Mouse (Mus musculus): ENCODE data around the gene Setx.

Gene Setx

DNA sequence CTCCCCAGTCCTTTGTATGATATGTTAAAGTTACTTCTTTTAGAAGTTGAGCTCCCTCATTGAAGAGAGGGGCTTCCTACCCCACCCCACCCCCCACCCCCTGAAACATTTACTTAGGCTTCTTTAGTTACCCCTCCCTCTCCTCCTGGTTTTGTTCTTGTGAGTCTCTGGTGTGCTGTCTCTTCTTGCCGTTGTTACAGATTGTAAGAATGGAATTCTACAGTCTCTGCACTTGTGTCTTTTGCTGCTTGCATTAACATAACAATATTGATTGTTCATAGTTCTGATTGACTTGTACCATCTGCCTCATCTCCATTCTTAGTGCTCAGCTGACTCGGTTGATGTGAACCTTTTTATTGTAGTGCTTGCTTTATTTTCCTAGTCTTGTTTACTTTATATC, 28.0 kb downstream of the Setx start:
- no peak for DNase-seq (ENCODE audit: low spot score)

DNA sequence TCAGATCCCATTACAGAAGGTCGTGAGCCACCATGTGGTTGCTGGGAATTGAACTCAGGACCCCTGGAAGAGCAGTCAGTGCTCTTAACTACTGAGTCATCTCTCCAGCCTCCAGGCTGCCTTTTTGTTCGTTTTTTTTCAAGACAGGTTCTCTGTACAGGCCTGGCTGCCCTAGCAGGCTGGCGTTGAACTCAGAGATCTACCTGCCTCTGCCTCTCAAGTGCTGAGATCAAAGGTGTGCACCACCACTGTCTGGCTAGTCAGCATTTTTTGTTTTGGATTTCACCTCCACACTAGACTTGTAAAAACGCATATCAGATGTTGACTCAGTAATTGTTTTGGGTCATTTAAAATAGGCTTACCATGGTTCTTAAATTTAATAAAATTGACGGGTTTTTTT, 44.1 kb downstream of the Setx start:
- DNase-seq (ENCODE audit: low spot score) = no peak

DNA sequence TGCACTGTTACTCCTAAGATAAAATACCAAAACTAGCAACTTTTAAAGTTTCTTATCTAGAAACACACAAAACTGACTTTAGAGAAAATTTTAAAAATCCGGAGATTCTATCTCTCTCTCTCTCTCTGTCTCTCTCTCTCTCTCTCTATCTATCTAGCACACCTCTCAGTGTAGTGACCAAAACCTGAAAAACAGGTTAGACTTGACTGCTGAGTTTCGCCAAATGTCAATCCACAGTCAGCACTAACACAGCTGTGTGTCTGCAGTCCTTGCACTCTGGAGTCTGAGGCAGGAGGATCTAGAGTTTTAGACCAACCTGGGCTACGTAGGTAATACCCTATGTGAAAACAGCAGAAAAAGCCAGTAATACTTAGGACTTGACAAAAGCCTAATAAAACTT, 50.9 kb downstream of the Setx start:
- DNase-seq (ENCODE audit: low spot score) = no peak

DNA sequence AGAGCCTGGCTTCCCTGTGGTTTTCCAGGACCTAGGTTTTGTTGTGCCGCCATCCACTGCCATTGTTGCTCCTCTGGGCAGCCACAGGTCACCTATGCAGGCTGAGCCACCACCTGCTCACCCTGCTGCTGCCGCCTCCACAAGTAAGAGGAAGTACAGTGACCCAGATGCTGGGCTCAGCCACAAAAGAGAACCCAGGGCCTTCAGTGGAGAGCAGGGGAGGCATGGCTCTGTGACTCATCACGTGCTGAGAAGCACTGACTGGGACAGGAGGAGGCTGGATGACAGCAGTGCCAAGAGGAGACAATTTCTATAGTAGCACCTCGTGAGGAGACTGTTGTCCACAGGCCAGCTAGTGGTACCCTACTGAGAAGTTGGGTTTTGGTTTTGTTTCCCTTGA, 55.8 kb downstream of the Setx start:
- no peak for DNase-seq (ENCODE audit: low spot score)

DNA sequence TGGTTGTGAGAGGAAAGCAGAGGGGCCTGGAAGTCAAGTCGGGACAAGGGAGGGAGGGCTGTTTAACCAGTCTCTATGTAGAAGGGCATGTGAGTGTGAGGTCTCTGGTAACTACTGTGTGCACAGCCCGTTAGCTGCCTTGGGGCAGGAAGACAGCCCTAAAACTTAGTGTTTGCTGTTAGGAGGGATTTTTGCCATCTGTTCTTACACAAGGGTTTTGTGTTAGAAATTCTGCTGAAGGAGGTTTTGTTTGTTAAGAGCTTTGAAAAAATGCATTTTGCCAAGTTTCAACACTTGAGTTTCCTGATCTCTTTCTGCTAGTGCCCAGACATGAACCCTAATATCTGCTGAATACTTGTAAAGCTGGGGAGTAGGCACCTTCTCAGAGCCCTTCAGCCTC, 57.1 kb downstream of the Setx start:
- no peak for DNase-seq (ENCODE audit: low spot score)

DNA sequence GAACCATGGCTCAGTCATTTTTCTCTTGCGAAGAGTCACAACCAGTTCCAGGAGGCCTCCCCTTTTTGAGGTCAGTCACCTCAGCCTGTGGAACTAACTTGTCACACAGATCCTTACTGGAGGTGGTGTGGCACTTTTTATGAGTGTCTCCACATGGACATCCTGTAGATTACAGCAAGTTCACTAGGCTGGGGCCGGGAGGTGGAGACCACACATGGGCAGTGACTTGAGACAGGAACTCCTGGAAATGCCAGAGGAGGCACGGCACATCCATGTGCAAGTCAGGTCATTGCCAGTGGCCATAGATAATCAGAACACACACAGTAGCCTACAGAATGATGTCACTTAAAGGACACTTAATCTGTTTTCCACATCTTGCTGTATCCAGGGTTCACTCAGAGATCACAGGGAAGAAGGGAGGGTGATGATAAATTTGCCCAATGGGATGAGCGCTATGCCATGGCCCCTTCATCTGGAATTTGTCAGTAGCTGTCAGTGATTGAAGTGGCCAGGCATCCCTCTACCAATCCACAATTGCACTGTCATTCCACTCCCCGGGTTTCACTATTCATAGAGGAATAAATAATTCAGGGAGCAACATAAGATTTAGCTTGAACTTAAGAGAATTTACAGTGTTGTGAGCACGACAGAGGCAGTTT, 59.4 kb downstream of the Setx start:
- DNase-seq (ENCODE audit: low spot score) = no peak

DNA sequence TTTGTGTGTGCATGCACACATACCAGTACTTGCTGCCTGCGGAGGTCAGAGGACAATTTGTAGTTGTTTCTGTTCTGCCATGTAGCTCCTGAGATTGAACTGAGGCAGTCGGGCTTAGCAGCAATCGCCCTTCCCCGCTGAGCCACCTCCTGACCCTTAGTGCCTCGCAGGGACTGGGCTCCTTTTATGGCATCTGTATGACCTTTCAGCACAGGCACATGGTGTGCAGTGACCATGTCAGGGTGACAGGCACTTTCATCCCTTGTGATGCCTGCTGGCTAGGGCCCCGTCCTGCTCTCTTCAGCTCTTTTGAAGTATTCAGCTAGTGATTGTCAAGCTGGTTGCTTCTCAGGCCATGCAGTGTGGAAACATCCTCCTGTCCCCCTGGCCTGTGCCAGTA, 62.2 kb downstream of the Setx start:
- DNase-seq (ENCODE audit: low spot score) = peak; percentile 54

DNA sequence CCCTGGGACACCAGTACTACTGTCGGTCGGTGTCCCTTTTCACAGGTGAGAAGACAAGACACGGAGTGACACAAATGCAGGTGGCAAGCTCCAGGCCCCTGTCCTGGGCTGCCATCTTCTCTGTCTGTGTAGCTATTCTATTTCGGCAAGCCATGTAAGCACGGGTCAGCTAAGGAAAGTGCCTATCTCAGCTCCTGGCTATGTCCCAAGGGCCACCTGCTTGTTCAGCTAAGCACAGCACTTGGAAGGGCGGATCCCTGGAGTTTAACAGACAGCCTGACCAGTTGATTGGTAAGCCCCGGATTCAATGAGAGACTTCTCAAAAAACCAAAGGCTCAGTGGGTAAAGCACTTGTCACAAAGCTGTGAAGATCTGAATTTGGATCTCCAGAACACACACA, 66.4 kb downstream of the Setx start:
- DNase-seq (ENCODE audit: low spot score) = no peak

DNA sequence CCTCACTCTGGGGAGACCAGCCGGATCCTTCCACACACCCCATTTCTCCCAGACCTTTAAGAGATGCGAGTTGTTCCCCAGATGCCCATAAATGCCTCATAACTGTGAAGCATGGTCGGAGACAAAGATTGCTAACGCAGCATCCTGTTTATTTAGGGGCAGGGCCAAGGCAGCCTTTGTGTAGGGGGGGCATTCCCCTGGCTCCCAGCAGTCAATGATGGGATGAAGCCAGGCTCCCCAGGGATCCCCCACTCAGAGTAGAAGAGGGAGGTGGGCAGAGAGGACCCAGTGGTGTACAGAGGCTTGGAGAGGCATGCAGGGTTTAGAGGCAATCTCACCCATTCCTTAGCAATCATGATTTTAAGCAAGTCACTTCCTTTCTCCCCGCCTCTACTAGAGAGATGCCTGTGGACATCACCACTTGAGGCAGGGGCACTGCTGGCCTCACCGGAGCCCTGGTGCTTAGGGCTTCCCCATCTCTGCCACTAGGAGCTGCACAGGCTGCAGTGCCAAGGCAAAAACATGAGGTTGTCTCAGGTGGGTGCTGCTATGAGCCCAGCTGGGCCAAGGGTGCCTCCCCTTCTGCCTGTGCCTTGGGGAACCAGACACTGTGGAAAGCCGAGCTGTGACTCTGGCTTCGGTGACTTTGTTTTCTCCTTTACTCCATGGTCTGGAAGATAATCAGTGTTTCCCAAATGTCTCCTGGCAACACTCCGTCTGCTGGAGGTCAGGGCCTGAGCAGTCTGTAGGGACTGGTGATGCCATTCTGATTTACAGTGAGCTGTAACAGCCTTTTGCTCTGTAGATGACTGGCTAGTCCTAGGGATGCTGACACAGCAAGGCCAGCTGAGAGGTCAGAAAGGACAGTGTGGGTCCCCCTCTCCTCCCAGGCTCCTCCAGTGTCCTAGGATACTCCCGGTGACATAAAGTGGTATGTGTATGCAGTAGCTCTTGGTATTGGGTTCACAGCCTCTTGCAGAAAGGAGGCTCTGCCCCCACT, 67.5 kb downstream of the Setx start:
- no peak for DNase-seq (ENCODE audit: low spot score)

DNA sequence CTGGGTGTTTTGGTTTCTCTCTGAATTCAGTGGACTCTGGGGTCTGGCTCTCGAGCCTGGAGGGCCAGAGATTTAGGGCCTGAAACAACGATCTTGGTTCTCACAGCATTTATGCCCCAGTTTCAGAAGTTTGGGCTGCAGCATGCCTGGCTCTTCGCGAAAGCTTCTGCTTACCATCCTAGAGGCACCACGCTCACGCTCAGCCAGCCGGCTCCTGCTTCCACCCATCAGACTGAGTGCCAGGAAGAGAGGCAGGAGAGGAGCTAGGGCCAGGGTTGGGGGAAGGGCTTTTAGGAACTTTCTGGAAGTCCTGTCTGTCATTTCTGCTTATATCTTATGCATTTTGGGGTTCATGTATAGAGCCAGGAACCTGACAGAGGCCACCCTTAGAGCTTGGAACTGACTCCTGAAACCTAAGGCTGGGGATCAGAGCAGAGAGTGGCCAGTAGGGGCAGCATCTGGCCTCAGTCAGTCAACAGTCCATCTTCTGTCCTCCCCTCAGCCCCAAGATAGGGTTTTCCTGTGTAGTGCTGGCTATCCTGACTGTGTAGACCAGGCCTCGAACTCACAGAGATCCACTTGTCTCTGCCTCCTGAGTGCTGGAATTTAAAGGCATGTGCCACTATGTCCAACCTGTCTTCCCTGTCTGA, 68.8 kb downstream of the Setx start:
- DNase-seq (ENCODE audit: low spot score) = peak; percentile 42

DNA sequence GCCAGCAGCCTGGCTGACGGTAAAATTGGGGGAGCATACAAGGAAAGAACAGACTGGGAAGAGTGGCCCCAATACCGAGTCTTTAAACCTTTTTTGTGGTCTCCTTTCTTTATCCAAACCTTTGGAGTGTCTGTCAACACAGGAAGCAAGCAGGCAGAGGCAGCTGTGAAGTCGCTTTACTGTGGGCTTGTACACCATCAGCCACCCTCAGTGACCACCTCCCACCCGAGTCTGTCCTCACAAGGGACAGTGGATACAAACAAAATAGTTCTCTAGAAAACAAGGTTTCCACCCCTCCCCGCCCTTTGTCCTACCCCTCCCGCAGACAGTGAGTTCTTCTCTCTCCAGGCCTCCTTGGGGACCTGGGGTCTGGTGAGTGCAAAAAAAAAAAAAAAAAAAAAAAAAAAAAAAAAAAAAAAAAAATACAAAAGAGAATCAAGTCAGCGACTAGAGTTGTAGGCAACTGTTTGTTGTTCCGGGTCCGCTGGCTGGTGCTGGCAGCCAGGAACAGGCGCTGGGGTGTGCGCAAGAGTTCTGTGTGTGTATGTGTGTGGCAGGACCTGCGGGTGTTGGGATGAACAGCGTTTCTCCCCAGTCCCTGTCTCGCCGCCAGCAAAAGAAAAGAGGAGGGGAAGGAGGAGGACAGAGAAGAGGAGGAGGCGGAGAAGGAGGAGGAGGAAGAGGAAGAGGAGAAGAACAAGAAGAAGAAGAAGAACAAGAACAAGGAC, 70.0 kb downstream of the Setx start:
- peak; percentile 28 for DNase-seq (ENCODE audit: low spot score)

DNA sequence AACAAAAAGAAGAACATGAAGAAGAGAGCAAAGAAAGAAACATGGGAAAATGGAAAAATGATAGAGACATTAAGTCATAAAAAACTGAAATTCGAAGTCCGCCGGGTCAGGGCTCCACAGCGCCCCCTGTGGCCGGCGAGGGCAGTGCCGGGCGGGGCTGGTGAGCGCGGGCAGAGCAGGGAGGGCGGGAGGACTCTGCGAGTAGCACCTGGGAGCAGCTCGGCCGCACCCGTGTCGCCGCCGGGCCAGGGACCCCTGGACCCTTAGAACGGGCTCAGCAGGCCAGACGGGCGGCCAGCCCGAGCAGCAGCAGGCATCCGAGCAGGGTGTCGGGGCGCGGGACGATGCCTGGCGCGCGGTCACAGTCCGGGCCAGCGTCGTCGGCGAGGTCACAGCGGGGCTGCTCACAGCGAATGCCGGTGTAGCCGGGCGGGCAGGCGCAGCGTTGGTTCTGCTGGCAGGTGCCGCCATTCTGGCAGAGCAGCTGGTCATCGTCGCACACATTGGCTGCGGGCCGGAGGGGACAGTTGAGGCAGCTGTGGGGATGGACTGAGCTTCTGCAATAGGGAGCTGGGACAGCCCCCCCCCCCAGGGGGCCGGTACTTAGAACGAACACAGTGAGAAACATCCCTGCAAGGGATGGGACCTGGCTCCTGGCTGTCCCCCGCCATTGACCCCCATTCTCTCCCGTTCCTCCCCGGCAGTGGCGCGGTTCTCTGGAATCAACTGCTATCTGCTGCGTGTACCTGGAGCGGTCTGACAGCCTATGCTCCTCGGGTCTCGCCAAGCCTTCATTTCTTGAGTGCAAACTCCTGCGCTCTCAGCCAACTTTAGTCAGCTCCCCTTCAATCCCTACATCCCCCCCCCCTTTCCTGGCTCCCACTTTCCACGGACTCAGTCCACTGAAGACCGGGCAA, 70.8 kb downstream of the Setx start:
- peak; percentile 73 for DNase-seq (ENCODE audit: low spot score)

DNA sequence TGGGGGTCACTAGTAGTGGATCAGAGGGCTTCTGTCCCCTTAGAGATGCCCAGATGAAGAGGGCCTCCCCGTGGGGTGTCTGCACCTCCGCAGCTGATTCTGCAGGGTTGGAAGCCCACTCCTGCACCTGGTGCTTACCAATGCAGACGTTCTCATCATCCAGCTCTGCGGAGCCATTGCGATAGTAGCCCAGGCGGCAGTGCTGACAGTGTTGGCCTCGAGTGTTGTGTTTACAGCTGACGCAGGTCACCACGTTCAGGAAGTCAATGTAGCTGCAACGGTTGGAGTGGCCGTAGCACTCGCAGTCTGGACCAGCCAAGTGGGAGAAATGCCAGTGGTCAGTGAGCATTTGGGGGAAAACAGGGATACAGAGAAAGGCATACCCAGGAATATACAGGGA, 72.9 kb downstream of the Setx start:
- DNase-seq (ENCODE audit: low spot score) = no peak

DNA sequence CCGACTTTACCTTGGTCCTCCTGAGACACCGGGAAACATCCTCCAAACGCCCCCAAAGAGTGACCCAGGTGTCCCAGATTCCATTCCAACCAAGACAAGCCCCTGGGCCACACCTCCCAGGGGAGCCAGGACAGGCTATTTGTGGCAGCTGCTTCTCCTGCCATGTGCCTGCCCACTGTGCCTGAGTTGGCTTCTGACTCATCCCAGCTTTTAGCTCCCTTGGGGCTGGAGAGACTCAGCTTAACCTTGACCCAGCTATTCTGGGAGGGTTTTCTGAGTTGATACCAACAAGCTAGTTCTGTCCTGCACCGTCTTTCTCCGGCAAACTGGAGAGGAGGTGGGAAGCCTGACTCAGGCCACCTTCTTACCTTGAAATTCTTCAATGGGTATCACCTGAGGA, 74.5 kb downstream of the Setx start:
- DNase-seq (ENCODE audit: low spot score) = no peak

DNA sequence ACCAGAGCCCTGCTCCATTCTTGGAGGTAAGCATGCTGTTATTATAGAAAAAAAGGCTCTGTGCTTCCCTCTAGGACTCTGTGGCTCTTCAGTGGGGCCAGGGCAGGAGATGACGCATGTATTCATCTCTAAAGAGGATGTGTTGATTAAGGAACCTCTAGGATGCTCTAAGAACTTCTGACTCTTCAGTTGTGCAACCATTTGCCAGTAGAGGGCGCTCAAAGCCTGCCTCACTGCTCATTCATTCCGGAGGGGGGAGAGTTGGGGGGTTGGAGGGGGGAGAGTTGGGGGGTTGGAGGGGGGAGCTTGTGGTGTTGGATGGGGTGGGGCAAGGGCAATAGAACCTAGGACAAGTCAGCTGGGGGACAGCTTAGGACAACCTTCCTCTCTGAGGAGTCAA, 75.9 kb downstream of the Setx start:
- peak; percentile 64 for DNase-seq (ENCODE audit: low spot score)

DNA sequence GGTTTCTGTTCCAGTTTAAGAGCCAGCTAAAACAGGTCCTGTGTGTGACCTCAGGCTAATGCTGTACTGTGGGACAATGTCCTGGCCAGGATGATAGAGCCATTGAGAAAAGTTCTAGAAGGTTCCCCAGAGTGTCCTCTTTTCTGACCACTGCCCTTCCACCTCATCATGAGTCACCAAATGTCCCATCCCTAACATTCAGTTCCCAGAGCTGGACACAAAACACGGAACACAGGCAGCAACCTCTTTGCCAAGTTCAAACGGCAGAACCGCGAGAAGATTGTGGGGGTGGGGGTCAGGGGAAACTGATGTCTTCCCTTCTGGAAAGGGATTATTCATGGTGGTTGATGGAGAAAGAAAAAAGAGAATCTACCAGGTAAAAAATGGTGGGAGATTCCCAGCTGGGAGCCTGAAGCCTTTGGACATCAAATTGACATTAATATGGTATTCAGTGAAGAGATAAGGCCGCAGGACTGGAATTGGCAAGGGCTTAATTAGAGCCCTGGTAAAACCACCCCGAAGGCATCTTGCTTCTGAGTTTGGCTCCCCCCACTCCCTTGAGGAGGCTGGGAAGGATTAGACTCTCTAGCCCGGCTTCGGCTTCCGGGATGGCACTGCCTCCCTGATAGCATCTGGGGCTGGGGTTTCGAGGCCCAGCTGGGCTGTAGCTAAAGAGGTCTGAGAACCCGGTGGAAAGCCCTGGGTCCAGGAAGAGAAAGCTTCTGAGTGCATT, 77.4 kb downstream of the Setx start:
- no peak for DNase-seq (ENCODE audit: low spot score)

DNA sequence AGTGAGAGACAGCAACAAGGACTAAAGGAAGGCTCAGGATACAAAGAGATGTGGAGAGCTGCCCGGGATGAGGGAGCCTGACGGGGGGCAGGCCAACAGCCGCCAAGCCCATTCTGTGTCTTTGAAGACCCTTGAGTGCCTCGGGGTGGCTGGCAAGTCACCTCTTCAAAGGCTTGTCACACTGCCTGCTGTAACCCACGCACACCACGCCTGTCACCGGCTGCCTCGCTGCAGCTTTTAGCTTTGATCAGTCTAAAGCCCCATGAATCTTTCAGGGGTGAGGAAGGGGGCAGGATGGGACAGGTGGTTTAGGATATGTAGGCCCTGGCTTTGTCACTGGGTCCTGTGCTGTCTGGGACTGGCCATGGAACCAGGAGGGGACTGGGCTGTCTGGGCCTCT, 82.2 kb downstream of the Setx start:
- no peak for DNase-seq (ENCODE audit: low spot score)

DNA sequence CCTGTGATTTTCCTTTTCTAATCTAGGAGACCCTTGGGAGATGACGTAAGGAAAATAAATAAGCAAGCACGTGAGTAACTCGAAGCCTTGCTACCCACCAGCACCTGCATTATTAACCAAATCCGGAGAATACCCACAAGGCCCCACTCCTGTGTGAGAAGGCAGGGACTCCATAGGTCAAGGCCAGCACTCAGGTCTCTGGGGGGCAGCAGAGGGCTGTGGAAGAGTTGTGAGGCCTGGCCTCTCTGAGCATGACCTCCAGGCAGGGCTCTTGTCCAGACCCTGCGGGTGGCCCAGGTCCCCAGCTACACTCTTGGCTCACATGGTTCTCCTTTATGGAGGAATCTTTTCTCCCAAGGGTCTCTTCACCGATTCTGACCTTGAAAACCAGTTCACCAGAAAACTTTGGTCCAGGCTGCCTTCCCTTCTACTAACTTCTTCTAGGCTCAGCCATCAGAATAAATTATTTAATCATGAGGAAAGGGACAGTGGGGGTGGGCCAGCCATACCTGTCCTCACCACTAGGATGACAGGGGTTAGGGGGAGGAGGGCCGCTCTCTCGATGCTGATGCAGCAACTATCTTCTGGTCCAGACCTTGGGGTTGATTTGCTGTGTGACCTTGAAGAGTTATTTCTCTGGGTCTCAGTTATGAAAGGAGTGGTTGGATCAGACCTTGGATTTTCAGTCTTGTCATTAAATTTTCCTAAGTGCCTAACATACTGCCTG, 92.5 kb downstream of the Setx start:
- peak; percentile 66 for DNase-seq (ENCODE audit: low spot score)

DNA sequence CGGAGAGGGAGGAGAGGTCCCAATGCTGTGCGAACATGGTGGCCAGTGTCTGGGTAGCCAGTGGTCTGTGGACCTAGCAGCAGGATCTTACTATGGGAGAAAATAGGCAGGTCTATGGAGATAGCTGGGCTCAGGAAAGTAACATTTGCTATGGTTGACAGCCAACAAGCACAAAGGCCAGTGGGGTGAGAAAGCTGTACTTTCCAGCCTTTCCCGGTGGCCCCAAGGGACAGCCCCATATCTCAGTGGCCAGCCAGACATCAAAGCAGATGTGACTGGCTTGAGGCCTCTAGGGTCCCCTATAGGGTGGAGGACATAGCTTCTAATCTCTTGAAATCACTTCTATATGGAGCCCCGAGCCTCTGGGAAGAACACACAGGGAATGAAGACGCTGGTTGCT, 93.1 kb downstream of the Setx start:
- no peak for DNase-seq (ENCODE audit: low spot score)

DNA sequence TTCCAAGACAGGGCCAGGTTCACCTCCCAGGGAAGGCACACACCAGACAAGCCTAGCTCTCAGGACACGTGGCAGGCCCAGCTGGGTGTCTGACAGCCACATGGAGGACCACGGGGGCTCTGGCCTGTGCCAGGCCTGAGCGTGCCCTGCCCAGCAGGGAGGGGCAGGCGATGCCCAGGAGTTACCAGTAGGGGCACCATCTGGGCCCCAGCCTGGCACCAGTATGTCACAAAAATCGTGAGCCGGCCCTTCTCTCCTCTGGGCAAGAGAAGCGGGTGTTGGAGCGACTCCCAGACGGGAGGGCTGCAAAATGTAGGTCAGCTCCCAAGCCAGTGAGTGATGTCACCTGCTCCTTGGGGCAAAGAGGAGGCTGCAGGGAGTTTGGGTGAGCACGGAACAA, 93.9 kb downstream of the Setx start:
- DNase-seq (ENCODE audit: low spot score) = no peak
